In genomic region chr3:60582154-60582553, GRCm38 (mm10) we compare ENCODE assay signal across 16 mouse cellular contexts.
DNase-seq lines count a peak whose midpoint lies in the region; ATAC-seq lines count a peak whose summit lies in the region.
"Had no signal": no experiment of that assay in that cellular context is flagged by ENCODE, and none has a peak within 500 bp of the region (broad histone marks: within the 10 kb centered on the region; RNA-seq: fewer than 3 reads in every experiment).

No protein-coding gene starts in this region.

- no peak for ATAC-seq in heart, embryonic 15.5 days (replicated peaks; ENCODE audit: insufficient number of reproducible peaks, insufficient read depth, low FRiP score, low read depth)
- ATAC-seq in neural tube, embryonic 15.5 days (ENCODE audit: low FRiP score) = no peak
- ATAC-seq: intestine, embryonic 15.5 days had no signal

- H3K27me3 ChIP-seq in heart, embryonic 15.5 days = no peaks in the 10 kb centered on the region
- H3K27me3 ChIP-seq in neural tube, embryonic 15.5 days (replicated peaks) = no peaks in the 10 kb centered on the region
- H3K27me3 ChIP-seq: embryonic facial prominence, embryonic 12.5 days; intestine, embryonic 15.5 days had no signal

- WGBS in heart, embryonic 15.5 days = 53% methylated on average over 3 of the region's 3 CpGs
- WGBS in neural tube, embryonic 15.5 days = 34% methylated on average over 3 of the region's 3 CpGs

- H3K27ac ChIP-seq in heart, embryonic 15.5 days = 0 out of 2 replicates have a peak overlapping the region, but pooled peaks have one; percentile 5
- 0 out of 2 replicates have a peak overlapping the region, but pooled peaks have one; percentile 23 for H3K27ac ChIP-seq in neural tube, embryonic 15.5 days (replicated peaks)
- H3K27ac ChIP-seq: embryonic facial prominence, embryonic 12.5 days; intestine, embryonic 15.5 days; liver, embryonic 14.5 days had no signal

- DNase-seq in heart, postnatal 4 days = no peak
- DNase-seq in lung, postnatal 25 days (ENCODE audit: low spot score) = peak; percentile 56
- DNase-seq in lung, postnatal 14 days = no peak
- DNase-seq in adipocyte (ENCODE audit: low spot score) = peak; percentile 67
- DNase-seq in urinary bladder, adult 2 months (ENCODE audit: low spot score) = no peak
- DNase-seq: adrenal gland, adult 2 months; cerebellum, adult 11 months; cerebellum, postnatal 36 days; kidney, postnatal 10 days; left cerebral cortex, postnatal 4 days; thymus, adult 2 months had no signal

- no peak overlapping the region for H3K9ac ChIP-seq in heart, embryonic 15.5 days
- no peak overlapping the region for H3K9ac ChIP-seq in neural tube, embryonic 15.5 days (replicated peaks)
- H3K9ac ChIP-seq: embryonic facial prominence, embryonic 12.5 days; intestine, embryonic 15.5 days; liver, embryonic 14.5 days had no signal

- no peaks in the 10 kb centered on the region for H3K36me3 ChIP-seq in heart, embryonic 15.5 days
- no peaks in the 10 kb centered on the region for H3K36me3 ChIP-seq in neural tube, embryonic 15.5 days
- H3K36me3 ChIP-seq: embryonic facial prominence, embryonic 12.5 days; intestine, embryonic 15.5 days had no signal

- H3K4me3 ChIP-seq in heart, embryonic 15.5 days = no peak overlapping the region
- no peak overlapping the region for H3K4me3 ChIP-seq in neural tube, embryonic 15.5 days (replicated peaks)
- H3K4me3 ChIP-seq: embryonic facial prominence, embryonic 12.5 days; intestine, embryonic 15.5 days had no signal

- H3K4me2 ChIP-seq in heart, embryonic 15.5 days = no peak overlapping the region
- H3K4me2 ChIP-seq in neural tube, embryonic 15.5 days = no peak overlapping the region
- H3K4me2 ChIP-seq: embryonic facial prominence, embryonic 12.5 days; intestine, embryonic 15.5 days had no signal

- peaks cover 50% of the 10 kb centered on the region for H3K4me1 ChIP-seq in heart, embryonic 15.5 days (replicated peaks)
- H3K4me1 ChIP-seq in neural tube, embryonic 15.5 days = peaks cover 25% of the 10 kb centered on the region

- H3K9me3 ChIP-seq in heart, embryonic 15.5 days (replicated peaks) = no peaks in the 10 kb centered on the region
- H3K9me3 ChIP-seq in neural tube, embryonic 15.5 days (replicated peaks) = no peaks in the 10 kb centered on the region
- H3K9me3 ChIP-seq: embryonic facial prominence, embryonic 12.5 days; intestine, embryonic 15.5 days had no signal

Comparison
In these comparisons a context has a peak if more than half of its experiments do, and no peak if none do; other contexts are left out.
1. DNase-seq: peak in lung, postnatal 25 days (single experiment) and adipocyte (single experiment); none in heart, postnatal 4 days (single experiment), lung, postnatal 14 days (single experiment) and urinary bladder, adult 2 months (single experiment).